Mouse (Mus musculus): ENCODE data around the gene Aars.

- TF ChIP-seq CTCF (IDR thresholded peaks at IDR 0.05; ENCODE audit: insufficient read depth, low read length), result no peak
- TF ChIP-seq POLR2A (IDR thresholded peaks at IDR 0.05; ENCODE audit: borderline replicate concordance, extremely low read depth, low read depth, low read length), result no peak
Measured at GRCm38 (mm10) chr8:111079461-111079860, 46.5 kb downstream of the Aars start.

Measured in lung, adult 2 months (tissue).